Mouse (Mus musculus): ENCODE results near the gene Traf1.

- TF ChIP-seq GATA1 (IDR thresholded peaks at IDR 0.05; ENCODE audit: borderline replicate concordance, low read length): no peak
- TF ChIP-seq FLI1 (IDR thresholded peaks at IDR 0.05; ENCODE audit: low read length): no peak
Observed at GRCm38 (mm10) chr2:34969166-34969565, 7.6 kb upstream of the Traf1 start.

Measured in megakaryocyte, embryonic 14.5 days (primary cell).